In genomic region chr5:25245806-25246472, GRCm38 (mm10) we compare ENCODE assay signal across 34 mouse cellular contexts. TPM values are rescaled to one million over a fixed set of nuclear protein-coding genes. Genes with fewer than 3 reads are reported as not detected.
A peak's percentile ranks its signal among the peaks of the same experiment; 100 is the strongest.
DNase-seq lines count a peak whose midpoint lies in the region; ATAC-seq lines count a peak whose summit lies in the region.
"Had no signal": no experiment of that assay in that cellular context is flagged by ENCODE, and none has a peak within 500 bp of the region (broad histone marks: within the 10 kb centered on the region; RNA-seq: fewer than 3 reads in every experiment).

No protein-coding gene starts in this region.

- H3K4me2 ChIP-seq in kidney, embryonic 16.5 days (replicated peaks; ENCODE audit: low read depth, low read length), result no peak overlapping the region
- H3K4me2 ChIP-seq: heart, embryonic 13.5 days; hindbrain, embryonic 15.5 days; limb, embryonic 13.5 days; lung, embryonic 15.5 days; neural tube, embryonic 15.5 days had no signal

- WGBS in kidney, embryonic 16.5 days, result 68% methylated on average over 10 of the region's 10 CpGs

- no peak overlapping the region for H3K4me3 ChIP-seq in kidney, embryonic 16.5 days (ENCODE audit: low read length)
- H3K4me3 ChIP-seq: heart, adult 2 months; heart, embryonic 13.5 days; hindbrain, embryonic 10.5 days; hindbrain, embryonic 15.5 days; left cerebral cortex, adult 2 months; limb, embryonic 13.5 days; lung, embryonic 15.5 days; neural tube, embryonic 15.5 days had no signal

- H3K9me3 ChIP-seq in kidney, embryonic 16.5 days (ENCODE audit: low read length), result no peaks in the 10 kb centered on the region
- H3K9me3 ChIP-seq: heart, embryonic 13.5 days; hindbrain, embryonic 10.5 days; hindbrain, embryonic 15.5 days; limb, embryonic 13.5 days; lung, embryonic 15.5 days; neural tube, embryonic 15.5 days had no signal

- no peak for ATAC-seq in kidney, embryonic 16.5 days (ENCODE audit: low FRiP score, low TSS enrichment)
- ATAC-seq: forebrain, embryonic 14.5 days; inflammation-experienced regulatory T-cells, adult 6 months had no signal

- DNase-seq in kidney, adult 9 months, result peak; percentile 72
- DNase-seq in kidney, postnatal 10 days, result no peak
- DNase-seq in lung, postnatal 25 days (ENCODE audit: low spot score), result peak; percentile 10
- DNase-seq in lung, adult 18-20 months, result no peak
- DNase-seq in adipocyte (ENCODE audit: low spot score), result peak; percentile 68
- no peak for DNase-seq in right cerebral cortex, postnatal 36 days (ENCODE audit: low spot score in 2 of 2)
- no peak for DNase-seq in layer of hippocampus, adult 9-11 months
- DNase-seq: cerebellum, adult 2 months; cerebellum, postnatal 14 days; gastrocnemius, postnatal 25 days; heart, adult 2 months; heart, postnatal 10 days; midbrain, embryonic 14.5 days; retina, postnatal 1 day; right cerebral cortex, postnatal 14 days; spleen, adult 18-20 months; thymus, postnatal 14 days had no signal

- peak overlapping the region; percentile 87 for H3K27ac ChIP-seq in kidney, embryonic 16.5 days (ENCODE audit: low read length)
- H3K27ac ChIP-seq: heart, adult 2 months; heart, embryonic 13.5 days; hindbrain, embryonic 10.5 days; hindbrain, embryonic 15.5 days; left cerebral cortex, adult 2 months; limb, embryonic 13.5 days; liver, embryonic 14.5 days; lung, embryonic 15.5 days; macrophage; neural tube, embryonic 15.5 days had no signal

- H3K4me1 ChIP-seq in kidney, embryonic 16.5 days (ENCODE audit: insufficient read depth, low read length), result peaks cover 3% of the 10 kb centered on the region
- H3K4me1 ChIP-seq: hindbrain, embryonic 10.5 days; hindbrain, embryonic 15.5 days; lung, embryonic 15.5 days; neural tube, embryonic 15.5 days had no signal

- H3K27me3 ChIP-seq in kidney, embryonic 16.5 days (ENCODE audit: insufficient read depth, low read length), result no peaks in the 10 kb centered on the region
- H3K27me3 ChIP-seq: CH12.LX; heart, embryonic 13.5 days; hindbrain, embryonic 15.5 days; limb, embryonic 13.5 days; lung, embryonic 15.5 days; neural tube, embryonic 15.5 days had no signal

- H3K9ac ChIP-seq in kidney, embryonic 16.5 days (replicated peaks; ENCODE audit: low read length), result no peak overlapping the region
- H3K9ac ChIP-seq: heart, embryonic 13.5 days; hindbrain, embryonic 15.5 days; limb, embryonic 13.5 days; liver, embryonic 14.5 days; lung, embryonic 15.5 days; neural tube, embryonic 15.5 days had no signal

- peaks cover 8% of the 10 kb centered on the region for H3K36me3 ChIP-seq in kidney, embryonic 16.5 days (ENCODE audit: insufficient read depth, low read length)

RNA-seq across cellular contexts. Expression of gene E130116L18Rik, which starts 23.0 kb away (rescaled TPM):
- not detected in 2 replicates for polyA plus RNA-seq in kidney, embryonic 16.5 days (2015; fragmentation: Nextera tagmentation; extraction: Ambion mirVana)
- polyA plus RNA-seq: C2C12; cerebellum, adult 2 months; embryonic facial prominence, embryonic 11.5 days; forebrain, embryonic 14.5 days; heart, adult 2 months; heart, embryonic 13.5 days; hindbrain, embryonic 10.5 days; hindbrain, embryonic 15.5 days; inflammation-experienced regulatory T-cells, adult 6 months; limb, embryonic 13.5 days; liver, embryonic 14.5 days; lung, embryonic 15.5 days; macrophage; midbrain, embryonic 14.5 days; neural tube, embryonic 15.5 days; stomach, embryonic 16.5 days; urinary bladder, adult 2 months had no signal

RNA-seq across cellular contexts. Expression of gene Galnt11, which starts 24.2 kb away (rescaled TPM):
- 107 and 123 TPM in 2 replicates for polyA plus RNA-seq in kidney, embryonic 16.5 days (2015; fragmentation: Nextera tagmentation; extraction: Ambion mirVana)

Comparison
In these comparisons a context has a peak if more than half of its experiments do, and no peak if none do; other contexts are left out.
1. DNase-seq: peak in kidney, adult 9 months (single experiment), lung, postnatal 25 days (single experiment) and adipocyte (single experiment); none in kidney, postnatal 10 days (single experiment), lung, adult 18-20 months (0 of 2), right cerebral cortex, postnatal 36 days (0 of 2) and layer of hippocampus, adult 9-11 months (single experiment).